ENCODE assay signal across 10 mouse cellular contexts in the genomic region with DNA sequence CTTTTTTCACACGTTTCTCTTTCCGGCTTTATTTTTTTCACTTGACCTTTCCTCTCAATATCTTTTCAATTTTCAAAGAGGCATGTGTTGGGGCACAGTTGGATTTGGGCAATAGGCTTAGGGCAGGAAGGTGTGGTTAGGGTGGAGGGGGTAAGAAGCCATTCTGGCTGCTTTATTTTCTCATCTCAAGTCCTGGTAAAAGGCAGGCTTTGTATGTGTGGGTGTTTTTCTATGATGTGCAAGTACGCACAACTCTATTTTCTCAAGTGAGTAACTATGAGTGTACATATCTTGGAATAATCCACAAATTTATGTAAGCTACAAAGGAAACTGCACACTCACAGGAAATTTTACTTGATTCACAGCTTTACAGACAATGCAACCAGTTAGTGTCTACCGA.
"Had no signal": no experiment of that assay in that cellular context is flagged by ENCODE, and none has a peak within 500 bp of the region (broad histone marks: within the 10 kb centered on the region; RNA-seq: fewer than 3 reads in every experiment).

No protein-coding gene starts in this region.

- DNase-seq: kidney, adult 9 months; kidney, postnatal 36 days; layer of hippocampus, adult 9-11 months; layer of hippocampus, postnatal 36 days; liver; liver, embryonic 13.5 days; liver, postnatal 0 days; midbrain, embryonic 14.5 days; right cerebral cortex, adult 18-20 months; thymus, postnatal 36 days had no signal

- ATAC-seq: liver, postnatal 0 days had no signal
